Mouse (Mus musculus) ES-Bruce4 (cell line): ENCODE results near the gene Grik4.

Experiments used
- CTCF ChIP-seq: IDR thresholded peaks from one replicate; pipeline ENCODE4 v1.8.1; 2011; ENCODE audit warnings: low read depth, low read length
- EP300 ChIP-seq: IDR thresholded peaks from 2 replicates; pipeline ENCODE4 v1.6.1; 2011; ENCODE audit warnings: low read depth, low read length; ENCODE audit not compliant: insufficient read depth
- POLR2A ChIP-seq: IDR thresholded peaks from one replicate; pipeline ENCODE4 v1.8.1; 2011; ENCODE audit warnings: low read length; ENCODE audit not compliant: insufficient read depth

- TF ChIP-seq CTCF (no peak), EP300 (peak; percentile 71), POLR2A (no peak)
Observed at GRCm38 (mm10) chr9:42512312-42512711, 432.0 kb downstream of the Grik4 start.
